Mouse (Mus musculus): Measurements from ENCODE around the gene Plek2. TPM values are rescaled to one million over a fixed set of nuclear protein-coding genes. Genes with fewer than 3 reads are reported as not detected.

Plek2 gene
- 1.0 and 1.1 TPM in 2 replicates for polyA plus RNA-seq (2015; fragmentation: Nextera tagmentation; extraction: Ambion mirVana)

DNA sequence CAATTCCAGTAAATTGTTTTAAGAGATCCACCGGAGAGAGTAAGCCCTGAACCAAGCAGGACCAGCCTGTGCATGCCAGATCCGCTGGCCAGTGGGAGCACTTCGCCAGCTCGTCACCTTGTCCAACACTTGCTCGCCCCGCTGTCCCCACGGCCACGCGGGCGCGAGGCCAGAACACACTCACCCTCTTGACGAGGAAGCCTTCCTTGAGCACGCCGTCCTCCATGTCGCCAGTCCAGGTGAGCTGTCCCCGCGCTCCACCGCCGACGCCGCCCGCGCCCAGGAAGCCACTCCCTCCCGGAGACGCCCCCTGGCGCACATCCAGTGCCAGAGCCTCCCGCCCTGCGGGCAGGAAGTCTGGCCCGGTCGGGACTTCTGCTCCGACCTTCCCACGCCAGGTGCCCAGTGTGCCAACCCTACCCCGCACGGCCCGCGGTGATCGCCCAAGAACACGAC lies at the start of gene Plek2:
Gene Plek2 (minus strand): TSS at position 258 of the 456 bp plus-strand sequence.
- H3K4me1 ChIP-seq (replicated peaks): peaks cover 15% of the 10 kb centered on the region
- H3K27me3 ChIP-seq: peaks cover 67% of the 10 kb centered on the region
- peak within 1 kb of the TSS; percentile 46 for H3K4me3 ChIP-seq
- ATAC-seq (ENCODE audit: low read depth): peak; percentile 63; the same call in 1 of the 2 replicates
- no peak within 1 kb of the TSS for H3K27ac ChIP-seq (replicated peaks)
- no peaks in the 10 kb centered on the region for H3K9me3 ChIP-seq
- peak within 1 kb of the TSS; percentile 85 for H3K4me2 ChIP-seq
- WGBS: 1% methylated on average over 38 of the region's 38 CpGs
- H3K9ac ChIP-seq: peak within 1 kb of the TSS; percentile 64
- no peaks in the 10 kb centered on the region for H3K36me3 ChIP-seq

GRCm38 (mm10) chr12:78956405-78956804 lies 49.6 kb upstream of the Plek2 start:
- Histone ChIP-seq H3K4me1 (replicated peaks) (no peaks in the 10 kb centered on the region), H3K27ac (replicated peaks) (no peak overlapping the region), H3K36me3 (peaks cover 18% of the 10 kb centered on the region), H3K9ac (no peak overlapping the region), H3K9me3 (peaks cover 23% of the 10 kb centered on the region), H3K4me2 (no peak overlapping the region), H3K4me3 (no peak overlapping the region), H3K27me3 (no peaks in the 10 kb centered on the region)
- 90% methylated on average over 4 of the region's 4 CpGs for WGBS
- ATAC-seq (ENCODE audit: low read depth): no peak

DNA sequence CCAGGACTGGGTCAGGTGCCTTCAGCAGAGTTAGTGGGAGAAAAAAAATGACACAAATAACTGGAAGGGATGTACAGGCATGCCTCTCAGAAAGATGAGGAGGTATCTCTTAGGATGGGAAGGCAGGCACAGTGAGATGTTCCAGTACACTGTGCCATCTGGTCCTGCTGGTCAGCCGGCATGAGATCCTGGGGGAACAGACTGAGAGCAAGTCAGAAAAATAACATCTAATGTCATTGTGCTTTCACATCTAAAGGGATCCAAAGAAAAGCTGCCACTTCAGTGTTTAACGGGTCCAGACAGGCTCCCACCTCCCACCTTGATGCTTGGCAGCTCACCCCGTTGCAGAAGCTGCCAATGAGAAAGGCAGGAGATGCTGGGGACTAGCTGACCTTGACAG lies 45.7 kb upstream of the Plek2 start:
- peaks cover 3% of the 10 kb centered on the region; the same call in 1 of the 2 replicates for H3K36me3 ChIP-seq
- no peak overlapping the region for H3K27ac ChIP-seq (replicated peaks)
- no peak overlapping the region for H3K4me3 ChIP-seq
- H3K4me2 ChIP-seq: no peak overlapping the region
- no peak overlapping the region for H3K9ac ChIP-seq
- no peak for ATAC-seq (ENCODE audit: low read depth)
- H3K9me3 ChIP-seq: peaks cover 18% of the 10 kb centered on the region
- H3K27me3 ChIP-seq: no peaks in the 10 kb centered on the region
- 63% methylated on average over 3 of the region's 3 CpGs for WGBS
- H3K4me1 ChIP-seq (replicated peaks): no peaks in the 10 kb centered on the region

GRCm38 (mm10) chr12:78952053-78952452 lies 45.3 kb upstream of the Plek2 start:
- no peak overlapping the region for H3K4me3 ChIP-seq
- no peaks in the 10 kb centered on the region for H3K4me1 ChIP-seq (replicated peaks)
- 0 out of 2 replicates have a peak, but pooled peaks cover 3% of the 10 kb centered on the region for H3K36me3 ChIP-seq
- no peak overlapping the region for H3K27ac ChIP-seq (replicated peaks)
- H3K27me3 ChIP-seq: no peaks in the 10 kb centered on the region
- H3K9me3 ChIP-seq: peaks cover 15% of the 10 kb centered on the region; the same call in 1 of the 2 replicates
- no peak overlapping the region for H3K9ac ChIP-seq
- 74% methylated on average over 11 of the region's 11 CpGs for whole genome bisulfite sequencing
- ATAC-seq (ENCODE audit: low read depth): no peak
- no peak overlapping the region for H3K4me2 ChIP-seq

GRCm38 (mm10) chr12:78947661-78948060 lies 40.9 kb upstream of the Plek2 start:
- H3K4me3 ChIP-seq: no peak overlapping the region
- no peaks in the 10 kb centered on the region for H3K4me1 ChIP-seq (replicated peaks)
- no peak overlapping the region for H3K27ac ChIP-seq (replicated peaks)
- 70% methylated on average over 5 of the region's 5 CpGs for WGBS
- H3K9ac ChIP-seq: no peak overlapping the region
- no peak overlapping the region for H3K4me2 ChIP-seq
- H3K27me3 ChIP-seq: no peaks in the 10 kb centered on the region
- no peaks in the 10 kb centered on the region for H3K36me3 ChIP-seq
- no peak for ATAC-seq (ENCODE audit: low read depth)
- no peaks in the 10 kb centered on the region for H3K9me3 ChIP-seq

DNA sequence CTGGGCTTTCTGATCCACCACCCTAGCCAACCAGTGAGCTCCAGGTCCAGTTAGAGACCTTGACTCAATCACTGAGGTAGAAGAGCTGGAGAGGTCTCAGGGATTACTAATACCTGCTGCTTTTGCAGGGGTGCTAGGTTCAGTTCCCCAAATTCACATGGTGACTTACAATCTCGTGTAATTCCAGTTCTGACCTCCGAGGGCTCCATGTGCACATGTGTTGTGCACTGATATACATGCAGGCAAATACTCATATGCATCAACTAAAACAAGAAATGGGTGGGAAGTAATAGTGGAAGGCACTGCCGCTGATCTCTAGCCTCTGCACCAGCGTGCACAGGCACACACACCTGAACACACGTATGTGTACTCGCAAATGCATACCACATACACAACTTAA lies 40.4 kb upstream of the Plek2 start:
- Histone ChIP-seq H3K27ac (replicated peaks) (no peak overlapping the region), H3K36me3 (no peaks in the 10 kb centered on the region), H3K4me2 (no peak overlapping the region), H3K9ac (no peak overlapping the region), H3K4me1 (replicated peaks) (no peaks in the 10 kb centered on the region), H3K4me3 (no peak overlapping the region), H3K9me3 (no peaks in the 10 kb centered on the region), H3K27me3 (no peaks in the 10 kb centered on the region)
- ATAC-seq (ENCODE audit: low read depth): no peak
- WGBS: 86% methylated on average over 6 of the region's 6 CpGs

DNA sequence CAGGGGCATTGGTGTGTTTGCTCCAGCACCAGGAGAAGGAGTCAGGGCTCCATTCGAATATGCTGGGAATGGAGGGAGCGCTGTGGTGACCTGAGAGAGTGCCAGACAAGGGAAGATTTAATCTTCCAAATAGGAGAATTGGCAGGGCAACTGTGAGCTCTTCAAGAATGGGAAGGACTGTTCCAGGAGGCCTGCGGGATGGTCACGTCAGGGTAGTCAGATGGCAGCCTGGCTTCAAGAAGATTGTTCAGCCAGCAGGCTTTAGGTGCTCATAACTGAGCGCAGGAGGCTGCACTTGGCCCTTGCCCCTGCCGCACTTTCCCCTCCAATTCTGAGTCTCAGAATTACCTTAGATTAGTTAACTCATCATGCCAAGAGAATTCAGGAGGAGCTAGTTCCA lies 36.2 kb upstream of the Plek2 start:
- H3K36me3 ChIP-seq: no peaks in the 10 kb centered on the region
- no peaks in the 10 kb centered on the region for H3K9me3 ChIP-seq
- H3K27ac ChIP-seq (replicated peaks): no peak overlapping the region

DNA sequence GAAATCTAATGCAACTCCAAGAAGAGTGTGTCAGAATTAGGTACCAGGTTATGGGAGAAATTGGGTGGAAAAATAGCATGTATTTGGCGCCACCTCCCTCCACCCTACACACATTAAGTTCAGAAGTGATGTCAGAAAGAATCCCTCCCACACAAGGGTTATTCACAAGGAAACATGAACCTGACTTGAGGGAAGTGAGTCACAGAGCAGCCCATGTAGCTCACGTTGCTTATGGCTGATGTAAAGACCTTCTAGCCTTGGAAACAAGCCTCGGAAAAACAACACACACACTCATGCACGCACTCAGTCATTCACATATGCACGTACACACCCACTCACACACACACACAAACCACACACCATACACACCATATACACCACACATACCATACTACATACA lies 33.3 kb upstream of the Plek2 start:
- WGBS: 87% methylated on average over 5 of the region's 5 CpGs
- Histone ChIP-seq H3K36me3 (no peaks in the 10 kb centered on the region), H3K4me2 (no peak overlapping the region), H3K27ac (replicated peaks) (no peak overlapping the region), H3K9ac (no peak overlapping the region), H3K4me3 (no peak overlapping the region), H3K4me1 (replicated peaks) (0 out of 2 replicates have a peak, but pooled peaks cover 3% of the 10 kb centered on the region), H3K27me3 (no peaks in the 10 kb centered on the region), H3K9me3 (no peaks in the 10 kb centered on the region)
- no peak for ATAC-seq (ENCODE audit: low read depth)

More for the DNA sequence above, 36.2 kb upstream of the Plek2 start:
- Histone ChIP-seq H3K27me3 (no peaks in the 10 kb centered on the region), H3K4me3 (no peak overlapping the region), H3K4me1 (replicated peaks) (no peaks in the 10 kb centered on the region), H3K4me2 (no peak overlapping the region), H3K9ac (no peak overlapping the region)
- WGBS: 91% methylated on average over 6 of the region's 6 CpGs
- ATAC-seq (ENCODE audit: low read depth): no peak

DNA sequence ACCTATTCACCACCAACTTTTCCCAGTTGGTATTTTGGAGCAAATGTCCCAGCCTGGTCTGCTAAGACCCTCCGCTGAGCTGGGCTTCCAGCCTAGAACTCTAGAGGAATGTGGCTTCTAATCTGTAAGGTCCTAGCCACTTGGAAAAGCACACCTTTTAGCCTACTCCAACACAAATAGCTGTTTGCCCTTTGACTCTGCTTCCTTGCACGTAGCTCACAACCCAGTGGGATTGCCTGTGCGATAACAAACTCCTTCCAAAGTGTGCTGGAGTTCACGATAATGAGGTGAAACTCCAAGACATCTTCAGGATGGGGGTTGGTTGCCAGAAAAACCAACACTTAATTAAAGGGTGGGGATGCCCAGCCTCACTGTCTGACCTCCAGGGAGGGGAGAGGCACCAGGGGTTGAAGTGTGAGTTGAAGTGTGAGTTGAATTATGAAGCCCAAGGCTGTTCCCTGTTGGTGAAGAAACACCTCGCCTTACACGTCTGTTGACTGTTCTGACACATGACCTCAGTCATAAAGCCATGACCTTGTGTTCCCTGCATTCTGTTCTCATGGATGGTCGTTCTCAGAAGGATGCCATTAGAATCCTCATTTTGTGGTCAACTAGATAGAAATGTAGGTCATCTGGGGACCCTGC lies 32.8 kb upstream of the Plek2 start:
- Histone ChIP-seq H3K4me2 (no peak overlapping the region), H3K4me1 (replicated peaks) (0 out of 2 replicates have a peak, but pooled peaks cover 3% of the 10 kb centered on the region), H3K9me3 (no peaks in the 10 kb centered on the region), H3K9ac (no peak overlapping the region), H3K36me3 (no peaks in the 10 kb centered on the region), H3K27ac (replicated peaks) (no peak overlapping the region), H3K4me3 (no peak overlapping the region), H3K27me3 (no peaks in the 10 kb centered on the region)
- no peak for ATAC-seq (ENCODE audit: low read depth)
- WGBS: 77% methylated on average over 7 of the region's 7 CpGs

DNA sequence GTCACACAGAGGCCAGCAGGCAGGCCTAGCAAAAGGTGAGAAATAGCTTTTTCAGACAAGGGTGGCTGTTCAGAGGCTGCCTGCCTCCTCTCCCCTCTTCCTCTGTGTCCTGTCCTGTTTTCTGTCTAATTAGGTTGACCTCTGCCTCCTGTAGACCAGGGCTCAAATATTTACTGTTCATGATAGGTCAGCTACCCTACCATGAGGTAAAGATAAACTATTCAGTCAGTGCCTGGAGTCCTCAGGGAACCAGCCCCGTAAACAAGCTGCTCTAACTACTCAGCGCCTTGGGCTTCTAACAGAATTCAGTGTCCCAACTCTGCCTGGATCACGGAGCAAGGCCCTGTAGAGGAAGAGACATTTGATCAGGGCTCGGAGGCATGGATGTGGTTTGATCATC lies 29.7 kb upstream of the Plek2 start:
- 74% methylated on average over 4 of the region's 4 CpGs for WGBS

GRCm38 (mm10) chr12:78929900-78930299 lies 23.1 kb upstream of the Plek2 start:
- no peaks in the 10 kb centered on the region for H3K4me1 ChIP-seq (replicated peaks)
- H3K9ac ChIP-seq: no peak overlapping the region
- H3K36me3 ChIP-seq: no peaks in the 10 kb centered on the region
- no peak overlapping the region for H3K27ac ChIP-seq (replicated peaks)
- H3K4me3 ChIP-seq: no peak overlapping the region
- no peaks in the 10 kb centered on the region for H3K9me3 ChIP-seq
- 79% methylated on average over 1 of the region's 1 CpGs for WGBS
- H3K4me2 ChIP-seq: no peak overlapping the region
- ATAC-seq (ENCODE audit: low read depth): no peak
- no peaks in the 10 kb centered on the region for H3K27me3 ChIP-seq

More for the DNA sequence above, 29.7 kb upstream of the Plek2 start:
- H3K4me2 ChIP-seq: no peak overlapping the region
- H3K9me3 ChIP-seq: no peaks in the 10 kb centered on the region
- no peaks in the 10 kb centered on the region for H3K36me3 ChIP-seq
- H3K4me1 ChIP-seq (replicated peaks): 0 out of 2 replicates have a peak, but pooled peaks cover 3% of the 10 kb centered on the region
- H3K27me3 ChIP-seq: no peaks in the 10 kb centered on the region
- ATAC-seq (ENCODE audit: low read depth): no peak
- no peak overlapping the region for H3K27ac ChIP-seq (replicated peaks)
- H3K9ac ChIP-seq: no peak overlapping the region
- H3K4me3 ChIP-seq: no peak overlapping the region

DNA sequence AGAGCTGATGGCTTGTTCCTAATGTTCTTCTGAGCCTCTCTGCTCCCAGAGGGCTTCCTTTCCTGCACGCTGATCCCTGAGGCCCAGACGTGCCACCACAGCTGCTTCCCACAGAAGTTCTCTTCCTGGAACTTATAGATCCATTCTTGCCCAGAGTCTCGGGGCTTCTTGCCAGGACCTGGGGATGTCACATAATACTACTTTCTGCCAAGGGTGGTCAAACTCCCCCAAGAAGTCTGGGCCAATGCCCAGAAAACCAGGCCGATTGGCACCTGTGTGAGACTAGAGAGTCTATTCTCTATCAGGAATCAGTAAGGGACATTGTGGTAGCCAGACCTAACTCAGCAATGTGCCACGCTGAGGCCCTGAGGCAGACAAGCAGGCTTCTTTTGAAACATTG lies 20.5 kb upstream of the Plek2 start:
- H3K27me3 ChIP-seq: no peaks in the 10 kb centered on the region
- H3K27ac ChIP-seq (replicated peaks): no peak overlapping the region
- H3K4me1 ChIP-seq (replicated peaks): no peaks in the 10 kb centered on the region
- 87% methylated on average over 5 of the region's 5 CpGs for WGBS
- no peak overlapping the region for H3K4me2 ChIP-seq
- H3K9ac ChIP-seq: no peak overlapping the region
- H3K36me3 ChIP-seq: no peaks in the 10 kb centered on the region
- H3K9me3 ChIP-seq: no peaks in the 10 kb centered on the region
- no peak overlapping the region for H3K4me3 ChIP-seq
- ATAC-seq (ENCODE audit: low read depth): no peak
